Mouse (Mus musculus) hindbrain, embryonic 10.5 days (tissue): ENCODE measurements around the gene Galp. TPM values are rescaled to one million over a fixed set of nuclear protein-coding genes. Genes with fewer than 3 reads are reported as not detected.
A peak's percentile ranks its signal among the peaks of the same experiment; 100 is the strongest.
"Not testable (repeated sequence)": the region's sequence is repeated elsewhere in the genome, so short reads cannot be mapped to it uniquely, and the experiment has no call there.

Experiments
- DNase-seq: peaks from one replicate; pipeline ENCODE4 v3.0.0-alpha.2; 2017; ENCODE audit warnings: low spot score
- H3K27ac ChIP-seq: fragments of 300-500 bp; sonication (generic); 2 replicates; pipeline ENCODE4 v1.5.1; 2016; ENCODE audit warnings: mild to moderate bottlenecking, moderate library complexity
- H3K27me3 ChIP-seq: fragments of 300-500 bp; sonication (generic); 2 replicates; pipeline ENCODE4 v1.6.1; 2016; ENCODE audit warnings: mild to moderate bottlenecking; ENCODE audit not compliant: poor library complexity, insufficient read depth, severe bottlenecking
- H3K36me3 ChIP-seq: fragments of 300-500 bp; sonication (generic); 2 replicates; pipeline ENCODE4 v1.6.1; 2016; ENCODE audit warnings: mild to moderate bottlenecking, moderate library complexity
- H3K4me1 ChIP-seq: fragments of 300-500 bp; sonication (generic); replicated peaks from 2 replicates; pipeline ENCODE4 v1.6.1; 2016; ENCODE audit warnings: mild to moderate bottlenecking
- H3K4me3 ChIP-seq: fragments of 300-500 bp; sonication (generic); 2 replicates; pipeline ENCODE4 v1.5.1; 2016; ENCODE audit warnings: mild to moderate bottlenecking, moderate library complexity
- H3K9me3 ChIP-seq: fragments of 300-500 bp; sonication (generic); 2 replicates; pipeline ENCODE4 v1.6.1; 2016; ENCODE audit warnings: mild to moderate bottlenecking, moderate library complexity
- WGBS: fragments of 180-500 bp; shearing (Covaris S2); methylation state at CpG from one replicate; pipeline ENCODE4 v1.1.7; 2016; 5-methylcytosine and 5-hydroxymethylcytosine counted together
- polyA plus RNA-seq: library from polyadenylated mRNA; unstranded; fragments of >200 nt; fragmentation: Nextera tagmentation; extraction: Ambion mirVana; gene quantifications from 2 replicates; pipeline ENCODE4 v1.2.1, GENCODE M21; 2016

Gene Galp
- polyA plus RNA-seq, 1 experiment from 2014 or later, result not detected

- H3K27me3 ChIP-seq, H3K4me1 ChIP-seq, DNase-seq, H3K36me3 ChIP-seq, H3K27ac ChIP-seq, H3K4me3 ChIP-seq: not testable (repeated sequence)
- WGBS, result 56% methylated on average over 8 of the region's 8 CpGs
- H3K9me3 ChIP-seq, result peaks cover 53% of the 10 kb centered on the region
Measured at GRCm38 (mm10) chr7:6228491-6228890, 31.6 kb downstream of the Galp start.

- H3K4me3 ChIP-seq, result no peak overlapping the region
- H3K4me1 ChIP-seq, result no peaks in the 10 kb centered on the region
- no peaks in the 10 kb centered on the region for H3K27me3 ChIP-seq
- DNase-seq, result no peak
- no peaks in the 10 kb centered on the region for H3K36me3 ChIP-seq
- peaks cover 4% of the 10 kb centered on the region; the same call in 1 of the 2 replicates for H3K9me3 ChIP-seq
- 52% methylated on average over 11 of the region's 11 CpGs for WGBS
- no peak overlapping the region for H3K27ac ChIP-seq
Measured at GRCm38 (mm10) chr7:6239787-6240186, 42.9 kb downstream of the Galp start.

GRCm38 (mm10) chr7:6240841-6241425 is 44.0 kb downstream of the Galp start:
- H3K4me1 ChIP-seq, H3K36me3 ChIP-seq, H3K27ac ChIP-seq, H3K4me3 ChIP-seq, H3K9me3 ChIP-seq, H3K27me3 ChIP-seq: not testable (repeated sequence)
- WGBS, result 21% methylated on average over 1 of the region's 1 CpGs
- peak; percentile 24 for DNase-seq

- Histone ChIP-seq H3K27me3 (no peaks in the 10 kb centered on the region), H3K4me3 (no peak overlapping the region), H3K9me3 (peaks cover 10% of the 10 kb centered on the region; the same call in 1 of the 2 replicates), H3K36me3 (no peaks in the 10 kb centered on the region), H3K27ac (no peak overlapping the region), H3K4me1 (no peaks in the 10 kb centered on the region)
- 53% methylated on average over 11 of the region's 11 CpGs for WGBS
- no peak for DNase-seq
Measured at GRCm38 (mm10) chr7:6244361-6245292, 47.7 kb downstream of the Galp start.

- H3K36me3 ChIP-seq, result no peaks in the 10 kb centered on the region
- no peaks in the 10 kb centered on the region for H3K27me3 ChIP-seq
- no peak within 1 kb of the TSS for H3K27ac ChIP-seq
- no peak for DNase-seq
- no peak within 1 kb of the TSS for H3K4me3 ChIP-seq
- no peaks in the 10 kb centered on the region for H3K4me1 ChIP-seq
- peaks cover 22% of the 10 kb centered on the region; the same call in 1 of the 2 replicates for H3K9me3 ChIP-seq
- WGBS, result 89% methylated on average over 6 of the region's 6 CpGs
Measured at GRCm38 (mm10) chr7:6252410-6252809, 55.5 kb downstream of the Galp start, which contains the start of gene Epp13. Gene Epp13 (plus strand): TSS chr7:6252710.

- no peaks in the 10 kb centered on the region for H3K27me3 ChIP-seq
- no peak overlapping the region for H3K27ac ChIP-seq
- no peak for DNase-seq
- no peaks in the 10 kb centered on the region for H3K4me1 ChIP-seq
- peaks cover 18% of the 10 kb centered on the region; the same call in 1 of the 2 replicates for H3K9me3 ChIP-seq
- WGBS, result 93% methylated on average over 5 of the region's 5 CpGs
- H3K36me3 ChIP-seq, result no peaks in the 10 kb centered on the region
- H3K4me3 ChIP-seq, result no peak overlapping the region
Measured at GRCm38 (mm10) chr7:6254451-6254850, 57.6 kb downstream of the Galp start.

- no peak overlapping the region for H3K4me3 ChIP-seq
- H3K27me3 ChIP-seq, result no peaks in the 10 kb centered on the region
- no peaks in the 10 kb centered on the region for H3K36me3 ChIP-seq
- WGBS, result 88% methylated on average over 4 of the region's 4 CpGs
- no peaks in the 10 kb centered on the region for H3K4me1 ChIP-seq
- H3K9me3 ChIP-seq, result peaks cover 18% of the 10 kb centered on the region; the same call in 1 of the 2 replicates
- H3K27ac ChIP-seq, result no peak overlapping the region
- DNase-seq, result no peak
Measured at GRCm38 (mm10) chr7:6257386-6257785, 60.5 kb downstream of the Galp start.

GRCm38 (mm10) chr7:6258232-6259220 is 61.6 kb downstream of the Galp start:
- no peak for DNase-seq
- 33% methylated on average over 16 of the region's 16 CpGs for WGBS
- Histone ChIP-seq H3K4me1 (no peaks in the 10 kb centered on the region), H3K27ac (no peak overlapping the region), H3K27me3 (no peaks in the 10 kb centered on the region), H3K9me3 (peaks cover 10% of the 10 kb centered on the region; the same call in 1 of the 2 replicates), H3K4me3 (no peak overlapping the region), H3K36me3 (no peaks in the 10 kb centered on the region)

GRCm38 (mm10) chr7:6260004-6260403 is 63.1 kb downstream of the Galp start:
- DNase-seq, H3K9me3 ChIP-seq, H3K4me3 ChIP-seq, H3K36me3 ChIP-seq, H3K4me1 ChIP-seq, H3K27ac ChIP-seq, H3K27me3 ChIP-seq: not testable (repeated sequence)
- WGBS, result 40% methylated on average over 2 of the region's 2 CpGs

GRCm38 (mm10) chr7:6262120-6262519 is 65.2 kb downstream of the Galp start:
- no peak overlapping the region for H3K4me3 ChIP-seq
- H3K27me3 ChIP-seq, result no peaks in the 10 kb centered on the region
- H3K9me3 ChIP-seq, result peaks cover 3% of the 10 kb centered on the region; the same call in 1 of the 2 replicates
- no peak overlapping the region for H3K27ac ChIP-seq
- H3K36me3 ChIP-seq, result no peaks in the 10 kb centered on the region
- DNase-seq, result no peak
- 84% methylated on average over 3 of the region's 3 CpGs for WGBS
- no peaks in the 10 kb centered on the region for H3K4me1 ChIP-seq

GRCm38 (mm10) chr7:6262984-6263383 is 66.1 kb downstream of the Galp start:
- H3K4me1 ChIP-seq, result no peaks in the 10 kb centered on the region
- no peak overlapping the region for H3K27ac ChIP-seq
- WGBS, result 84% methylated on average over 4 of the region's 4 CpGs
- no peak for DNase-seq
- no peaks in the 10 kb centered on the region for H3K27me3 ChIP-seq
- H3K4me3 ChIP-seq, result no peak overlapping the region
- no peaks in the 10 kb centered on the region for H3K36me3 ChIP-seq
- H3K9me3 ChIP-seq, result peaks cover 3% of the 10 kb centered on the region; the same call in 1 of the 2 replicates

GRCm38 (mm10) chr7:6265695-6266094 is 68.8 kb downstream of the Galp start:
- WGBS, result 63% methylated on average over 8 of the region's 8 CpGs
- peak; percentile 23 for DNase-seq
- Histone ChIP-seq H3K36me3 (no peaks in the 10 kb centered on the region), H3K27ac (no peak overlapping the region), H3K4me1 (no peaks in the 10 kb centered on the region), H3K27me3 (no peaks in the 10 kb centered on the region), H3K4me3 (no peak overlapping the region), H3K9me3 (peaks cover 3% of the 10 kb centered on the region; the same call in 1 of the 2 replicates)
